Mouse (Mus musculus): ENCODE data around the gene 1700122O11Rik.
A peak's percentile ranks its signal among the peaks of the same experiment; 100 is the strongest.

1700122O11Rik gene

GRCm38 (mm10) chr17:48038193-48038592, at the start of gene 1700122O11Rik:
Gene 1700122O11Rik, minus strand, starts transcription at chr17:48038293.
- DNase-seq (ENCODE audit: low spot score) = no peak

GRCm38 (mm10) chr17:48080626-48081025, 42.5 kb upstream of the 1700122O11Rik start:
- no peak for DNase-seq (ENCODE audit: low spot score)

- no peak for DNase-seq (ENCODE audit: low spot score)
These were observed 29.6 kb upstream of the 1700122O11Rik start for GRCm38 (mm10) chr17:48067729-48068128.

- DNase-seq (ENCODE audit: low spot score) = no peak
These were observed 29.1 kb upstream of the 1700122O11Rik start for GRCm38 (mm10) chr17:48067083-48067614.

GRCm38 (mm10) chr17:48065081-48065501, 27.0 kb upstream of the 1700122O11Rik start:
- no peak for DNase-seq (ENCODE audit: low spot score)

GRCm38 (mm10) chr17:48064196-48064843, 26.2 kb upstream of the 1700122O11Rik start:
- DNase-seq (ENCODE audit: low spot score) = no peak

GRCm38 (mm10) chr17:48057382-48057781, 19.3 kb upstream of the 1700122O11Rik start:
- DNase-seq (ENCODE audit: low spot score) = no peak

GRCm38 (mm10) chr17:48055076-48055816, 17.2 kb upstream of the 1700122O11Rik start:
- no peak for DNase-seq (ENCODE audit: low spot score)

- DNase-seq (ENCODE audit: low spot score) = no peak
These were observed 15.6 kb upstream of the 1700122O11Rik start for GRCm38 (mm10) chr17:48053646-48054045.

- no peak for DNase-seq (ENCODE audit: low spot score)
These were observed 14.4 kb upstream of the 1700122O11Rik start for GRCm38 (mm10) chr17:48052338-48053067.

GRCm38 (mm10) chr17:48051638-48052337, 13.7 kb upstream of the 1700122O11Rik start:
- DNase-seq (ENCODE audit: low spot score) = no peak

- DNase-seq (ENCODE audit: low spot score) = peak; percentile 73
These were observed 7.5 kb upstream of the 1700122O11Rik start for GRCm38 (mm10) chr17:48045631-48046030.

GRCm38 (mm10) chr17:48043154-48043880, 5.2 kb upstream of the 1700122O11Rik start:
- DNase-seq (ENCODE audit: low spot score) = no peak

GRCm38 (mm10) chr17:48041351-48042287, 3.5 kb upstream of the 1700122O11Rik start:
- peak; percentile 50 for DNase-seq (ENCODE audit: low spot score)

- DNase-seq (ENCODE audit: low spot score) = peak; percentile 65
These were observed 1.3 kb upstream of the 1700122O11Rik start for GRCm38 (mm10) chr17:48039232-48039866.

- DNase-seq (ENCODE audit: low spot score) = no peak
These were observed 1.2 kb downstream of the 1700122O11Rik start for GRCm38 (mm10) chr17:48036921-48037320.

- peak; percentile 56 for DNase-seq (ENCODE audit: low spot score)
These were observed 6.3 kb downstream of the 1700122O11Rik start for GRCm38 (mm10) chr17:48031521-48032430.

- DNase-seq (ENCODE audit: low spot score) = peak; percentile 41
These were observed 8.9 kb downstream of the 1700122O11Rik start for GRCm38 (mm10) chr17:48029241-48029640.

Measured in ovary, postnatal 36 days (tissue).